Mouse (Mus musculus): ENCODE data around the gene St8sia6. TPM values are rescaled to one million over a fixed set of nuclear protein-coding genes. Genes with fewer than 3 reads are reported as not detected.

The St8sia6 gene
- total RNA-seq (2014; rRNA removed; ENCODE audit: low replicate concordance) (0.89 and 9.1 TPM in 2 replicates), polyA plus RNA-seq (2015; fragmentation: Nextera tagmentation; extraction: Ambion mirVana) (0.47 and 0.70 TPM in 2 replicates)

GRCm38 (mm10) chr2:13793969-13794363 lies at the start of gene St8sia6:
TSS of gene St8sia6 (minus strand) at chr2:13794064.
- 59% methylated on average over 8 of the region's 8 CpGs for WGBS
- Histone ChIP-seq H3K27ac (ENCODE audit: low read depth) (no peak within 1 kb of the TSS), H3K9me3 (replicated peaks; ENCODE audit: control insufficient read depth, low read length) (no peaks in the 10 kb centered on the region), H3K36me3 (replicated peaks; ENCODE audit: control insufficient read depth, insufficient read depth, low read length) (no peaks in the 10 kb centered on the region), H3K4me2 (ENCODE audit: low read depth, low read length) (peak within 1 kb of the TSS; percentile 87), H3K9ac (replicated peaks; ENCODE audit: low read depth, low read length) (peak within 1 kb of the TSS; percentile 52; the same call in 1 of the 2 replicates), H3K27me3 (ENCODE audit: control insufficient read depth, insufficient read depth, low read length) (peaks cover 41% of the 10 kb centered on the region), H3K4me3 (ENCODE audit: low read depth, low read length) (peak within 1 kb of the TSS; percentile 62), H3K4me1 (ENCODE audit: control insufficient read depth, insufficient read depth) (peaks cover 6% of the 10 kb centered on the region; the same call in 1 of the 2 replicates)
- ATAC-seq (ENCODE audit: insufficient read depth, low read depth) (no peak), DNase-seq (ENCODE audit: low spot score) (no peak)
- TF ChIP-seq EP300 (IDR thresholded peaks at IDR 0.05; ENCODE audit: low read depth), result no peak
- no peak for TF ChIP-seq CTCF (IDR thresholded peaks at IDR 0.05; ENCODE audit: low read depth)

GRCm38 (mm10) chr2:13836310-13836709 lies 42.4 kb upstream of the St8sia6 start:
- Histone ChIP-seq H3K9me3 (replicated peaks; ENCODE audit: control insufficient read depth, low read length) (no peaks in the 10 kb centered on the region), H3K4me2 (ENCODE audit: low read depth, low read length) (no peak overlapping the region), H3K27ac (ENCODE audit: low read depth) (no peak overlapping the region), H3K27me3 (ENCODE audit: control insufficient read depth, insufficient read depth, low read length) (no peaks in the 10 kb centered on the region), H3K9ac (replicated peaks; ENCODE audit: low read depth, low read length) (no peak overlapping the region), H3K4me1 (ENCODE audit: control insufficient read depth, insufficient read depth) (no peaks in the 10 kb centered on the region), H3K4me3 (ENCODE audit: low read depth, low read length) (no peak overlapping the region), H3K36me3 (replicated peaks; ENCODE audit: control insufficient read depth, insufficient read depth, low read length) (no peaks in the 10 kb centered on the region)
- ATAC-seq (ENCODE audit: insufficient read depth, low read depth) (no peak), DNase-seq (ENCODE audit: low spot score) (no peak)
- no peak for TF ChIP-seq EP300 (IDR thresholded peaks at IDR 0.05; ENCODE audit: low read depth)
- no peak for TF ChIP-seq CTCF (IDR thresholded peaks at IDR 0.05; ENCODE audit: low read depth)
- WGBS, result 71% methylated on average over 3 of the region's 3 CpGs

GRCm38 (mm10) chr2:13834989-13835388 lies 41.1 kb upstream of the St8sia6 start:
- WGBS, result 61% methylated on average over 1 of the region's 1 CpGs
- H3K27me3 ChIP-seq (ENCODE audit: control insufficient read depth, insufficient read depth, low read length), result no peaks in the 10 kb centered on the region

GRCm38 (mm10) chr2:13816645-13817044 lies 22.8 kb upstream of the St8sia6 start:
- Histone ChIP-seq H3K4me3 (ENCODE audit: low read depth, low read length) (no peak overlapping the region), H3K9ac (replicated peaks; ENCODE audit: low read depth, low read length) (no peak overlapping the region), H3K4me1 (ENCODE audit: control insufficient read depth, insufficient read depth) (no peaks in the 10 kb centered on the region), H3K27ac (ENCODE audit: low read depth) (no peak overlapping the region), H3K36me3 (replicated peaks; ENCODE audit: control insufficient read depth, insufficient read depth, low read length) (no peaks in the 10 kb centered on the region), H3K4me2 (ENCODE audit: low read depth, low read length) (no peak overlapping the region), H3K27me3 (ENCODE audit: control insufficient read depth, insufficient read depth, low read length) (no peaks in the 10 kb centered on the region), H3K9me3 (replicated peaks; ENCODE audit: control insufficient read depth, low read length) (no peaks in the 10 kb centered on the region)
- no peak for DNase-seq (ENCODE audit: low spot score)
- WGBS, result 68% methylated on average over 2 of the region's 2 CpGs
- ATAC-seq (ENCODE audit: insufficient read depth, low read depth), result no peak
- TF ChIP-seq EP300 (IDR thresholded peaks at IDR 0.05; ENCODE audit: low read depth), result no peak
- no peak for TF ChIP-seq CTCF (IDR thresholded peaks at IDR 0.05; ENCODE audit: low read depth)

More at GRCm38 (mm10) chr2:13834989-13835388, 41.1 kb upstream of the St8sia6 start:
- Histone ChIP-seq H3K9ac (replicated peaks; ENCODE audit: low read depth, low read length) (no peak overlapping the region), H3K27ac (ENCODE audit: low read depth) (no peak overlapping the region), H3K4me1 (ENCODE audit: control insufficient read depth, insufficient read depth) (no peaks in the 10 kb centered on the region), H3K4me3 (ENCODE audit: low read depth, low read length) (no peak overlapping the region), H3K36me3 (replicated peaks; ENCODE audit: control insufficient read depth, insufficient read depth, low read length) (no peaks in the 10 kb centered on the region), H3K9me3 (replicated peaks; ENCODE audit: control insufficient read depth, low read length) (no peaks in the 10 kb centered on the region), H3K4me2 (ENCODE audit: low read depth, low read length) (no peak overlapping the region)
- DNase-seq (ENCODE audit: low spot score), result no peak
- no peak for TF ChIP-seq CTCF (IDR thresholded peaks at IDR 0.05; ENCODE audit: low read depth)
- TF ChIP-seq EP300 (IDR thresholded peaks at IDR 0.05; ENCODE audit: low read depth), result no peak
- no peak for ATAC-seq (ENCODE audit: insufficient read depth, low read depth)

- no peaks in the 10 kb centered on the region for H3K9me3 ChIP-seq (replicated peaks; ENCODE audit: control insufficient read depth, low read length)
- H3K4me2 ChIP-seq (ENCODE audit: low read depth, low read length), result no peak overlapping the region
- H3K27ac ChIP-seq (ENCODE audit: low read depth), result no peak overlapping the region
- H3K4me1 ChIP-seq (ENCODE audit: control insufficient read depth, insufficient read depth), result no peaks in the 10 kb centered on the region
- no peak overlapping the region for H3K9ac ChIP-seq (replicated peaks; ENCODE audit: low read depth, low read length)
- H3K36me3 ChIP-seq (replicated peaks; ENCODE audit: control insufficient read depth, insufficient read depth, low read length), result no peaks in the 10 kb centered on the region
- no peak overlapping the region for H3K4me3 ChIP-seq (ENCODE audit: low read depth, low read length)
- WGBS, result 59% methylated on average over 5 of the region's 5 CpGs
- DNase-seq (ENCODE audit: low spot score) (no peak), ATAC-seq (ENCODE audit: insufficient read depth, low read depth) (no peak)
- TF ChIP-seq EP300 (IDR thresholded peaks at IDR 0.05; ENCODE audit: low read depth) (no peak), CTCF (IDR thresholded peaks at IDR 0.05; ENCODE audit: low read depth) (no peak)
- no peaks in the 10 kb centered on the region for H3K27me3 ChIP-seq (ENCODE audit: control insufficient read depth, insufficient read depth, low read length)
Measured at GRCm38 (mm10) chr2:13808593-13808992, 14.7 kb upstream of the St8sia6 start.

GRCm38 (mm10) chr2:13808008-13808407 lies 14.1 kb upstream of the St8sia6 start:
- Histone ChIP-seq H3K36me3 (replicated peaks; ENCODE audit: control insufficient read depth, insufficient read depth, low read length) (no peaks in the 10 kb centered on the region), H3K4me2 (ENCODE audit: low read depth, low read length) (no peak overlapping the region), H3K4me1 (ENCODE audit: control insufficient read depth, insufficient read depth) (no peaks in the 10 kb centered on the region), H3K27ac (ENCODE audit: low read depth) (no peak overlapping the region), H3K27me3 (ENCODE audit: control insufficient read depth, insufficient read depth, low read length) (no peaks in the 10 kb centered on the region), H3K9me3 (replicated peaks; ENCODE audit: control insufficient read depth, low read length) (no peaks in the 10 kb centered on the region), H3K9ac (replicated peaks; ENCODE audit: low read depth, low read length) (no peak overlapping the region), H3K4me3 (ENCODE audit: low read depth, low read length) (no peak overlapping the region)
- 66% methylated on average over 4 of the region's 4 CpGs for WGBS
- DNase-seq (ENCODE audit: low spot score) (no peak), ATAC-seq (ENCODE audit: insufficient read depth, low read depth) (no peak)
- TF ChIP-seq CTCF (IDR thresholded peaks at IDR 0.05; ENCODE audit: low read depth), result no peak
- TF ChIP-seq EP300 (IDR thresholded peaks at IDR 0.05; ENCODE audit: low read depth), result no peak

All from heart, postnatal 0 days (tissue).